Mouse (Mus musculus): ENCODE data around the gene Bud13. TPM values are rescaled to one million over a fixed set of nuclear protein-coding genes. Genes with fewer than 3 reads are reported as not detected.
A peak's percentile ranks its signal among the peaks of the same experiment; 100 is the strongest.

Bud13 gene
- total and polyA plus RNA-seq, 3 experiments = 13.9 to 26.3 TPM; not detected in 1

DNA sequence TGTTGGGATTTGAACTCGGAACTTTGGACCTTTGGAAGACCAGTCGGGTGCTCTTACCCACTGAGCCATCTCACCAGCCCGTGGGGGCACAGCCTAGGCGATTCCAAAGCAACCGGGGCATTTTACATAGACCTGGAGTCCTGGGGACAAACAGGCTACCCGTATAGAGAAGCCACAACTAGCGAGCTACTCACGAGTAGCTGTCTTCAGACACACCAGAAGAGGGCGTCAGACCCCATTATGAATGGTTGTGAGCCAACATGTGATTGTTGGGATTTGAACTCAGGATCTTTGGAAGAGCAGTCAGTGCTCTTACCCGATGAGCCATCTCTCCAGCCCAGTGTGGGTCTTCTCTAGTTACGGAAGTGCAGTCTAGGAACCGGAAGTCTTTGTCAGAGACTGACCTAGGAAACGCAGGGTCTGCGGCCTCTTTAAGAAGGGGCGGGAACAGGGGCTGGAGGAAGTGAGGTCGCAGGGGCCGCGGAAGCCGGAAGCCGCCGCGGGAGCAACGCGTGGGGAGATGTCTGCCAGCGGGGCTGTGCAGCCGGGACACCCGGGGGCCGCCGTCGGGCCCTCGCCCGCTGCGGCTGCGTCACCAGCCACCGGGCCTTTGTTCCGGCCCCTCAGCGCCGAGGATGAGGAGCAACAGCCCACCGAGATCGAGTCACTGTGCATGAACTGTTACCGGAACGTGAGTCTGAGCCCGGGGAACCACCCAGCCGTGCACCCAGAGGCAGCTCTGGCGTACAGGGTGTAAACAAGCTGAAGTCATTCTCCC lies 9.9 kb upstream of the Bud13 start, which contains the start of gene Zpr1:
TSS of gene Zpr1 (plus strand) at position 388 of the 778 bp plus-strand sequence.
- Histone ChIP-seq H3K4me1 (ENCODE audit: control insufficient read depth in 1 of 2, insufficient read depth in 2 of 2, low read length in 2 of 2) (peaks cover 5 to 14% of the 10 kb centered on the region in 2 experiments; a peak in 3 of 4 replicates), H3K4me3 (ENCODE audit: control insufficient read depth in 1 of 2, insufficient read depth in 1 of 2, low read depth in 2 of 2, low read length in 2 of 2) (peak within 1 kb of the TSS; percentile 79 to 89), H3K9ac (ENCODE audit: control insufficient read depth, low read depth, low read length, poor library complexity, severe bottlenecking) (peak within 1 kb of the TSS; percentile 90), H3K36me3 (ENCODE audit: control insufficient read depth in 1 of 2, insufficient read depth in 2 of 2, low read length in 2 of 2) (peaks cover 14 to 19% of the 10 kb centered on the region in 2 experiments), H3K9me3 (replicated peaks; ENCODE audit: insufficient read depth, low read length) (no peaks in the 10 kb centered on the region), H3K27me3 (ENCODE audit: control insufficient read depth in 1 of 2, insufficient read depth in 2 of 2, low read length in 2 of 2) (no peaks in the 10 kb centered on the region), H3K27ac (ENCODE audit: control insufficient read depth, low read depth, low read length) (peak within 1 kb of the TSS; percentile 88), H3K79me2 (ENCODE audit: control insufficient read depth, insufficient read depth, low read length, poor library complexity) (peaks cover 30% of the 10 kb centered on the region)
- peak; percentile 12; the same call in 1 of the 2 replicates for TF ChIP-seq USF1 (IDR thresholded peaks at IDR 0.05; ENCODE audit: low read depth, low read length)
- peak; percentile 98 for TF ChIP-seq MXI1 (IDR thresholded peaks at IDR 0.05; ENCODE audit: low read depth, low read length)
- TF ChIP-seq ELF1 (IDR thresholded peaks at IDR 0.05; ENCODE audit: low read depth, low read length) = peak; percentile 97
- no peak for TF ChIP-seq GABPA (IDR thresholded peaks at IDR 0.05; ENCODE audit: low read depth, low read length)
- TF ChIP-seq POLR2AphosphoS2 (IDR thresholded peaks at IDR 0.05; ENCODE audit: low read length) = 0 out of 2 replicates have a peak, but pooled peaks have one; percentile 25
- TF ChIP-seq ETS1 (IDR thresholded peaks at IDR 0.05; ENCODE audit: low read depth, low read length) = no peak
- TF ChIP-seq MAX (IDR thresholded peaks at IDR 0.05; ENCODE audit: low read length) = peak; percentile 82; the same call in 1 of the 2 replicates
- TF ChIP-seq KAT2A (conservative IDR thresholded peaks at IDR 0.05; ENCODE audit: low read depth, low read length) = peak; percentile 46; the same call in 1 of the 2 replicates
- no peak for TF ChIP-seq MAFK (IDR thresholded peaks at IDR 0.05; ENCODE audit: borderline replicate concordance, low read depth, low read length)
- no peak for TF ChIP-seq ZKSCAN1 (IDR thresholded peaks at IDR 0.05; ENCODE audit: low read depth, low read length)
- TF ChIP-seq SIN3A (IDR thresholded peaks at IDR 0.05; ENCODE audit: low read length) = peak; percentile 98
- peak; percentile 61; the same call in 1 of the 2 replicates for TF ChIP-seq TCF12 (IDR thresholded peaks at IDR 0.05; ENCODE audit: low read depth, low read length)
- no peak for TF ChIP-seq CHD2 (IDR thresholded peaks at IDR 0.05; ENCODE audit: low read length)
- peak; percentile 43; the same call in 1 of the 2 replicates for TF ChIP-seq RCOR1 (IDR thresholded peaks at IDR 0.05; ENCODE audit: low read depth, low read length)
- no peak for TF ChIP-seq ZNF384 (IDR thresholded peaks at IDR 0.05; ENCODE audit: low read depth, low read length)
- no peak for TF ChIP-seq USF2 (IDR thresholded peaks at IDR 0.05; ENCODE audit: borderline replicate concordance in 1 of 2, insufficient read depth in 1 of 2, low read depth in 1 of 2, low read length in 2 of 2)
- no peak for TF ChIP-seq TAL1 (IDR thresholded peaks at IDR 0.05; ENCODE audit: low read length)
- peak; percentile 11 to 37 (median 32); a peak in 3 of 6 replicates for TF ChIP-seq CTCF (IDR thresholded peaks at IDR 0.05 in 2 of 3, conservative IDR thresholded peaks at IDR 0.05 in 1 of 3; ENCODE audit: control insufficient read depth in 1 of 3, insufficient read depth in 1 of 3, low read depth in 2 of 3, low read length in 3 of 3, poor library complexity in 1 of 3, severe bottlenecking in 1 of 3)
- peak; percentile 84 for TF ChIP-seq NELFE (IDR thresholded peaks at IDR 0.05; ENCODE audit: low read depth, low read length)
- peak; percentile 92 for TF ChIP-seq HCFC1 (IDR thresholded peaks at IDR 0.05; ENCODE audit: low read depth, low read length)
- TF ChIP-seq TBP (IDR thresholded peaks at IDR 0.05; ENCODE audit: low read depth, low read length) = peak; percentile 91
- TF ChIP-seq UBTF (IDR thresholded peaks at IDR 0.05; ENCODE audit: borderline replicate concordance, insufficient read depth, low read depth, low read length) = no peak
- peak; percentile 90 to 92 for TF ChIP-seq POLR2A (IDR thresholded peaks at IDR 0.05; ENCODE audit: control insufficient read depth in 1 of 2, insufficient read depth in 1 of 2, low read depth in 1 of 2, low read length in 2 of 2, poor library complexity in 1 of 2)
- no peak for TF ChIP-seq EP300 (IDR thresholded peaks at IDR 0.05; ENCODE audit: low read depth in 1 of 2, low read length in 2 of 2)
- TF ChIP-seq MAZ (IDR thresholded peaks at IDR 0.05; ENCODE audit: low read depth, low read length) = no peak; the same call in 1 of the 2 replicates
- peak; percentile 61; the same call in 1 of the 2 replicates for TF ChIP-seq MYC (IDR thresholded peaks at IDR 0.05; ENCODE audit: low read depth, low read length)
- DNase-seq (ENCODE audit: low read depth, low spot score) = peak; percentile 98

Data from MEL (cell line).